Mouse (Mus musculus) urinary bladder, postnatal 36 days (tissue): ENCODE data around the gene Creb3l1.

Experiments
- DNase-seq, 2 experiments: peaks; one replicate each; pipeline ENCODE4 v3.0.0; 2022; ENCODE audit warnings: low spot score in 2 of 2, mixed read lengths in 1 of 2

Creb3l1 gene

GRCm38 (mm10) chr2:92030554-92030953, 6.3 kb upstream of the Creb3l1 start:
- no peak for DNase-seq

- no peak for DNase-seq
These were observed 5.3 kb upstream of the Creb3l1 start for GRCm38 (mm10) chr2:92029387-92030133.

GRCm38 (mm10) chr2:92027811-92028590, 3.7 kb upstream of the Creb3l1 start:
- DNase-seq = no peak

- DNase-seq = no peak
These were observed 1.7 kb upstream of the Creb3l1 start for GRCm38 (mm10) chr2:92025966-92026365.

- DNase-seq = no peak
These were observed 900 bp upstream of the Creb3l1 start for GRCm38 (mm10) chr2:92025202-92025601.

- DNase-seq = peak in 1 of 2 experiments; percentile 42
These were observed 684 bp downstream of the Creb3l1 start for GRCm38 (mm10) chr2:92023362-92024273.

- DNase-seq = no peak
These were observed 3.5 kb downstream of the Creb3l1 start for GRCm38 (mm10) chr2:92020676-92021265.

GRCm38 (mm10) chr2:92017440-92017839, 6.9 kb downstream of the Creb3l1 start:
- no peak for DNase-seq

GRCm38 (mm10) chr2:92016981-92017380, 7.3 kb downstream of the Creb3l1 start:
- peak in 1 of 2 experiments; percentile 60 for DNase-seq

- no peak for DNase-seq
These were observed 9.4 kb downstream of the Creb3l1 start for GRCm38 (mm10) chr2:92014891-92015290.

- no peak for DNase-seq
These were observed 10.1 kb downstream of the Creb3l1 start for GRCm38 (mm10) chr2:92014248-92014647.

- DNase-seq = peak in 1 of 2 experiments; percentile 66
These were observed 11.4 kb downstream of the Creb3l1 start for GRCm38 (mm10) chr2:92012768-92013445.

- peak in 1 of 2 experiments; percentile 25 for DNase-seq
These were observed 12.6 kb downstream of the Creb3l1 start for GRCm38 (mm10) chr2:92011424-92012353.

GRCm38 (mm10) chr2:92008623-92009404, 15.5 kb downstream of the Creb3l1 start:
- DNase-seq = no peak

GRCm38 (mm10) chr2:92007933-92008622, 16.2 kb downstream of the Creb3l1 start:
- peak; percentile 93 to 97 for DNase-seq

- peak in 1 of 2 experiments; percentile 49 for DNase-seq
These were observed 17.1 kb downstream of the Creb3l1 start for GRCm38 (mm10) chr2:92006983-92007921.

GRCm38 (mm10) chr2:92006491-92006890, 17.8 kb downstream of the Creb3l1 start:
- no peak for DNase-seq
